Mouse (Mus musculus) megakaryocyte-erythroid progenitor cell, adult 5-6 weeks (primary cell): ENCODE measurements around the gene Otop2. TPM values are rescaled to one million over a fixed set of nuclear protein-coding genes. Genes with fewer than 3 reads are reported as not detected.

ENCODE experiments used
- ATAC-seq: replicated peaks from 2 replicates; pipeline ENCODE4 v1.8.0; 2016; ENCODE audit warnings: mild to moderate bottlenecking, inconsistent platforms; ENCODE audit not compliant: severe bottlenecking, poor library complexity, low FRiP score, low TSS enrichment
- total RNA-seq, 2 experiments: library from RNA; stranded (forward) in 1 of 2; stranded (reverse) in 1 of 2; fragments of 200-1000, 215-1000 nt in 1 of 2; fragments of >200 nt in 1 of 2; fragmentation: Nextera tagmentation in 1 of 2; gene quantifications; 2 replicates each; pipeline ENCODE4 v1.2.3; 2014 to 2017

Otop2 gene
- total RNA-seq, 2 experiments from 2014 or later, result not detected

- ATAC-seq, result no peak
These were observed 32.2 kb upstream of the Otop2 start for GRCm38 (mm10) chr11:115274771-115275170.

GRCm38 (mm10) chr11:115275509-115275908 is 31.5 kb upstream of the Otop2 start:
- ATAC-seq, result no peak

GRCm38 (mm10) chr11:115275954-115276353 is 31.0 kb upstream of the Otop2 start:
- ATAC-seq, result no peak

DNA sequence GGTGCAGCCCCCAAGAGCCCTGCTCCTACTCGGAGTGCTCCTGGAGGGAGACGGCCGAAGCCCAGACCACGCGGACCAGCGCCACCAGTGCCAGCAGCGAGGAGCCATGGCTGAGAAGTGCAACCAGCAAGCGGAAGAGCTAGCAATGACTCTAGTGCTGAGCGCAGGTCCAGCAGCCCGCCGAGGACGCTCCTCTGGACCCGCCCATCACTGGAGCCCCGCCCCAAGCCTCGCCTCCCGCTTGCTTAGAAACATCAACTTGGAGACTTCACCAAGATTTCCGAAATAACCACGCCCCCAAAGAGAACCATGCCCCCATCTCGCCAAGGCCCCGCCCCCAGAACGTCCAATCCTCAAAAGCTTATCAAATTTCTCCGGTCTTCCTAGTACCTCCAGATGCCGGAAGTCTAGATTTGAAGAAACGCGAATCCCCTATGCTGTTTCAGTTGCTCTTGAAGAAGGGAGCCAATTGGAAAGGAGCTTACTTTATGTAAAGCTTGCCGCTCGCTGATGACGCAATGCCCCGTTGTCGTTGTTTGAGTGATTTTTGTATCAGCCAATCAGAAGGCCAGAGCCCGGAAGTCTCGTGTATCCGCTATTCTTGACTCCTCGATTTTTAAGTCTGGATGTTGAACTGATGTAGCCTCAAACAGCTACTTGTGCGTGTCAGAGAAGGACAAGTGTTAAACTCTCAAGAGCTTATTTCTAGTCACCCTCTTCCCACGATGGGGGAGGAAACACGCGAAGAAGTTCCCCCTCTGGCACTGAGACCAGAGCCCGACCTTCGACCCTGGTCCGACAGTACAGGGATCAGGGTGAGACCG is 30.0 kb upstream of the Otop2 start, which contains the start of gene Fdxr:
Fdxr (minus strand) TSS at position 271 of the 824 bp plus-strand sequence.
- ATAC-seq, result peak; percentile 91

DNA sequence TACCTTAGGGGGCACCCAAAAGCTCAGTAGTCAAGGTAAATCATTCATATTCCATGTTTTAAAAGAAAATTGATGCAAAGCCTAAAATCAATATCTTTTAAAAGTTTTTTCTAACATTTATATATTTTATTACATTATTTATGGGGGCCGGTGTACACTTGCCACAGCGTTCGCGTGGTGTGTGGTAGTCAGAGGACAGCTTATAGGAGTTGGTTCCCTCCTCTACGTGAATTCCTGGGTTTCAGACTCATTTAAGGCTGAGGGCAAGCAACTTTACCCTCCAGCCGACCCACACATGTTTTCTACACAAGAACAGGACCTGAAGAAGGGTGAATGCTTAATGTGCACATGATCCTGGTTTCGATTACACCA is 29.4 kb upstream of the Otop2 start:
- ATAC-seq, result no peak

DNA sequence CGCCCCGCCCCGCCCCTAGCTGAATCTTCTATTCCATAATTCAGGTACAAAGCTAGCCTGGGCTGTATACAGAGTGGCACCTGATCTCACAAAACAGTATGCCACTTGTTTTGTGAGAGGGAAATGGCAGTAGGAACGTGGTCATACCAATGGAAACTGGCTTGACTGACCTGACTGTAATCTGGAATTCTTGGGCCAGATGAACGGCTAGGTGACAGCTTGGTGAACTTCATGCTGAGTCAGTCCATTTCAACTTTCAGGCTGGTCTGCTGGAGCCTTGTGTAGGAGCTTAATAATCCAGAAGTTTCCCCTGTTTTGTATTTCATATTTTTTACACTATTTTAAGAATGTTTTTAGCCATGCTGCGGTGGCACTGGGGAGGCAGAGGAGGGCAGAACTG is 28.8 kb upstream of the Otop2 start:
- ATAC-seq, result no peak

- ATAC-seq, result no peak
These were observed 27.2 kb upstream of the Otop2 start for GRCm38 (mm10) chr11:115279726-115280125.

DNA sequence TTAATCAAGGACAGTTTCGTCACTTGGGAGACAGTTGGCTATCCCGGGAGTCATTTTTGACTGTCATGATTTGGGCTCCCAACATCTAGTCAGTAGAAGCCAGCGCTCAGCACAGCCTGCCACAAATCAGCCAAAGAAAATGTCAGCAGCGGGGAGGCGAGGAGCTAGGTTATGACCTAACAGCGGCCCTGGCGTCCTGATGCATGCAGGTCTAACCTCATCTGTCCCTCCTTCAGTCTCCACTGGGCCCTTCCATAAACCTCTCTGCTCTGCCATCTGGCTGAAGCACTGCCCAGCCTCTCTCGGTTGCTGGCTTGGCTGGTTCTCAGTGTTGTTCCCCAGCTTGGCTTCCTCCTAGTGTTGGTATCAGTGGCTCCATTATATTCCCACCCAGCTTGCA is 24.7 kb upstream of the Otop2 start:
- ATAC-seq, result no peak

GRCm38 (mm10) chr11:115282723-115283485 is 24.1 kb upstream of the Otop2 start:
- no peak for ATAC-seq

DNA sequence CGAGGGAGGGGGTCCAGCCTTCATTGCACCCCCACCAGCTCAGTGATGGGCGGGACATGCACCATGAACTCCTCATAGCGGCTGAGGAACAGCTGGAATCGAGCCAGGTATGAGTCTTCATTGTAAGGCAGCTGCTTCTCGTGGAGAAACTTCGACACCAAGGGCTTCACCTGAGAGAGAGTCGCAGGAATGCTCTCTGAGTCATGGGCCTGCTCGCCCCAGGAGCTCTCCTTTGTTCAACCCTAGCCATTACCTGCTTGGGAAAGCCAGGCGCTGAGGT is 23.5 kb upstream of the Otop2 start:
- no peak for ATAC-seq

DNA sequence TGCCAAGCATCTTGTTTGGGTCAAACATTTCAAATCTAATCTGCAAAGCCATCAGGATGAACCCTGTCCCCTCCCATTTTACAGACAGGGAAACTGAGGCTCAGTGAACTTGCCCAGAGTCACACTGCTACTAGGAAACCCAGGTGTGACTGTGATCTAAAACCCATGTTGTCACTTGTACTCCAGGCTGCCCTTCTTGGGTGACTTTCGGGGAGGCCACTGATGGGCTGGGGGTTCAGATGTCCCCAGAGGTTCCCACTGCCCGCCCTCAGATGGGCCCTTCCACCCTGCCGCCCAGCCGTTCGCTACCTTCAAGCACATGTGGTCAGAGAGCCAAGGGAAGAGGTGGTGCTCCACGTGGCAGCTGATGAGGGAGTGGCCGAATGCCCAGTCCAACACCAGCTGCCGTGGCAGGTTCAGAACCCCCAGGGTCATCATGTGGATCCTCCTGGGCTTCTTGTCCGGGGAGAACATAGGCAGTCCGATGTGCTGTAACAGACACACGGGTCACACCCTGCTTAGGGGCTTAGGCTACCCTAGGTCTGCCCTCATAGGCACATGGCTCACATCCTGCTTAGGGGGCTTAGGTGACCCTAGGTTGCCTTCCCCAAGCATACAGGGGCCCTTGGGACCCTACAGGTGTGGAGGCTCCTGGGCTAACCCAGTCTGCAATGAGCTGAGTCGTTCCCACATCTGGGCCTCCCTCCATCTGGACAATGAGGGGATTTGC is 22.9 kb upstream of the Otop2 start:
- no peak for ATAC-seq

- no peak for ATAC-seq
These were observed 21.7 kb upstream of the Otop2 start for GRCm38 (mm10) chr11:115285282-115285681.

DNA sequence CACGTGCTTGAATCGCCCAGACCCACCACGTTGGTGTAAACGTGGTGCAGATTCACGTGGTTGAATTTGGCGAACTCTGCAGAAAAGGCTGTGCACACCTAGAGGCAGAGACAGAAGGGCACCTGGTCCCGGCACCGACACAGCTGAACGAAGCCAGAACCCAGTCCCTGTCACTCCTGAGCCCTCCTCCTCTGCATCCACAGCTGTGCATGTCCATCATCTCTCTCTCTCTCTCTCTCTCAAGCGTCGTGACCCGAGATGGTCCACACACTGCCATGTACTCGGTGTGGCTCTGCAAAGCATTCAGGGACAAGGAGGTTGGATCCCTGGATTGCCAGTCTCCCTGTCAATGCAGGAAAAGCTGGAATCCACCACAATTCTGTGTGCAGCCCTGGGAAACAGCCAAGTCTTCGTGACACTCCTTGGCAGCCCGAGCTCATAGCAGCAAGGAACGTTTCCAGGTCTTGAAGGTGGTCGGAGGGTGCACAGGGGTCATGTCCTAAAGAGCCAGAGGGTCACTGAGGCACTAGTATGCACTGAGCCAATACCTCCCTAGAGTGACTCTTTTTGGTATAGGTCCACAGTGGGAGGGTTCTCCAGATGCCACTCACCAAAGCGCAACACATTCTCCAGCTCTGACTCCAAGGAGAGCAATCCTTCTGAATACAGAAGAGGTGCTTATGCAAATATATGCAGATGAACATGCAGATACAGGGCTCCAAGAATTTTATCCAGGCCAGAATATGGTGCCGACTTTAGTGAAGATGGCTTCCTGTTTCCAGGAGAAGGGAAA is 20.6 kb upstream of the Otop2 start:
- ATAC-seq, result no peak

GRCm38 (mm10) chr11:115287386-115287785 is 19.6 kb upstream of the Otop2 start:
- 0 out of 2 replicates have a peak, but pooled peaks have one; percentile 39 for ATAC-seq

DNA sequence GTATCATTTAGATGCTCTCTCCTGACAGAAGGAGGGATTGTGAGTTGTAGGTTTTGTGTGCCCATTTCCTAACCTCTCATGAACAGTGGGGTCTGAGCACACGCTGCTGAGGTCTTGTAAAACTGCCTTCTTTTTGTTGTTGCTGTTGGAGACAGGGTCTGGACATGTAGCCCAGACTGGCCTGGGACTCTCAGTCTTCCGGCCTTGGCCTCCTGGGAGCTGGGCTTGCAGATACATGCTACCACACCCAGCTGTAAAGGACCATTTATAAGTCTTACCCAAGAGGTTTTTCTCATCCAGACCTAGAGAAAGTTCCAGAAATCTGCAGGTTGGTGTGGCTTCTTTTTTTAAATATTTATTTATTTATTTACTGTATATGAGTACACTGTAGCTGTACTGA is 18.7 kb upstream of the Otop2 start:
- no peak for ATAC-seq

GRCm38 (mm10) chr11:115289885-115290284 is 17.1 kb upstream of the Otop2 start:
- ATAC-seq, result no peak

- ATAC-seq, result no peak
These were observed 16.6 kb upstream of the Otop2 start for GRCm38 (mm10) chr11:115290314-115290713.

DNA sequence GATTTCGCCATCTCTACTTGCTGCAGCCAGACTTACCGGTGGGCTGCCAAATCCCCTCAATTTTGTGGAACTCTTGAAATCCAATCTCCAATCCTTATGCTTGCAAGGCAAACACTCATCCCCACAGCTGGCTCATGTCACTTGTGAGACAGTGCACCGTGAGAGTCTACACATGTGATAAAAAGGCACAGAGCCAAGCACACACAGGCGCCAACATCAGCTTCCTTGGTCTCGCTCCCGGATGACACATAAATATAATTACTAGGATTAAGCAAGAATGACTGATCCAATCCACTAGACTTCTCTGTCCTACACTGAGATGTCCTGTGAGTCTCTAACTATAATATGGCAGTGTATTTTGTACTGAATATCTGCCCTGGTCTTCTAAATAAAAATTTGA is 16.0 kb upstream of the Otop2 start:
- no peak for ATAC-seq

DNA sequence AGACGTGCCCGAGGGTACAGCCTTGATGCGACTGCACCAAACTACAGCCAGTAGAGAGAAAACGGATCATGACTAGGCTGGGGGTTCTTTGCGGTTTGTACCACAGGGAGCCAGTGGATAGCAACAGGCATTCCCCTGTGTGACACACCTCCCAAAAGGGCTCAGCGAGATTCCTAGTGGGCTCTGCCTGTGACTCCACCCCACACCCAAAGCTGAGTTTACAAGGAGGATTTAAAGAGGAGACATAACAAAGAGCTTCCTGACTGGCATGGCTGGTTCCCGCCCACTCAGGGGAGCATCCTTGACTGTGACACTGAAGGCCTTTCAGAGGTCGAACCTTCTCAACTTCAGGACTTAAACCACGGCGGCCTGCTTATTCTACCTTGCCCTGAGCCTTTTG is 15.5 kb upstream of the Otop2 start:
- no peak for ATAC-seq
